Mouse (Mus musculus) hindbrain, embryonic 11.5 days (tissue): ENCODE measurements around the gene Ap3m1. TPM values are rescaled to one million over a fixed set of nuclear protein-coding genes. Genes with fewer than 3 reads are reported as not detected.

Source experiments
- ATAC-seq: fragments of 200-750 bp; cut with Nextera tagmentation; 2 replicates; pipeline ENCODE4 v1.8.0; 2017; ENCODE audit warnings: mild to moderate bottlenecking, moderate TSS enrichment, moderate library complexity; ENCODE audit not compliant: low FRiP score
- DNase-seq: peaks from one replicate; pipeline ENCODE4 v3.0.0-alpha.2; 2015; ENCODE audit warnings: low spot score
- H3K27ac ChIP-seq: fragments of 300-500 bp; sonication (generic); 2 replicates; pipeline ENCODE4 v1.5.1; 2014; ENCODE audit warnings: mild to moderate bottlenecking, low read depth, low read length
- H3K27me3 ChIP-seq: fragments of 300-500 bp; sonication (generic); 2 replicates; pipeline ENCODE4 v1.6.1; 2014; ENCODE audit warnings: mild to moderate bottlenecking, low read length, moderate library complexity, mixed read lengths; ENCODE audit not compliant: control insufficient read depth, insufficient read depth
- H3K36me3 ChIP-seq: fragments of 300-500 bp; sonication (generic); 2 replicates; pipeline ENCODE4 v1.6.1; 2014; ENCODE audit warnings: mild to moderate bottlenecking, low read length, moderate library complexity, mixed read lengths; ENCODE audit not compliant: control insufficient read depth, insufficient read depth
- H3K4me1 ChIP-seq: fragments of 300-500 bp; sonication (generic); replicated peaks from 2 replicates; pipeline ENCODE4 v1.6.1; 2014; ENCODE audit warnings: low read length, mixed read lengths; ENCODE audit not compliant: control insufficient read depth, insufficient read depth
- H3K4me2 ChIP-seq: fragments of 300-500 bp; sonication (generic); replicated peaks from 2 replicates; pipeline ENCODE4 v1.6.1; 2014; ENCODE audit warnings: mild to moderate bottlenecking, low read depth, low read length
- H3K4me3 ChIP-seq: fragments of 300-500 bp; sonication (generic); 2 replicates; pipeline ENCODE4 v1.5.1; 2014; ENCODE audit warnings: low read depth, low read length
- H3K9ac ChIP-seq: fragments of 300-500 bp; sonication (generic); 2 replicates; pipeline ENCODE4 v1.6.1; 2014; ENCODE audit warnings: low read depth, low read length
- H3K9me3 ChIP-seq: fragments of 300-500 bp; sonication (generic); 2 replicates; pipeline ENCODE4 v1.6.1; 2016; ENCODE audit warnings: low read length; ENCODE audit not compliant: control insufficient read depth
- WGBS: fragments of 180-500 bp; shearing (Covaris S2); extraction: QIAGEN DNeasy Blood & Tissue Kit; methylation state at CpG from one replicate; pipeline ENCODE4 v1.1.7; 2014; 5-methylcytosine and 5-hydroxymethylcytosine counted together
- polyA plus RNA-seq: library from polyadenylated mRNA; unstranded; fragments of >200 nt; fragmentation: Nextera tagmentation; extraction: Ambion mirVana; gene quantifications from 2 replicates; pipeline ENCODE4 v1.2.1, GENCODE M21; 2014

Gene Ap3m1
- polyA plus RNA-seq, 1 experiment from 2014 or later = 138 TPM

- 49% methylated on average over 3 of the region's 3 CpGs for WGBS
- no peak overlapping the region for H3K27ac ChIP-seq
- no peaks in the 10 kb centered on the region for H3K9me3 ChIP-seq
- H3K4me1 ChIP-seq = no peaks in the 10 kb centered on the region
- no peak overlapping the region for H3K9ac ChIP-seq
- no peaks in the 10 kb centered on the region for H3K36me3 ChIP-seq
- no peak overlapping the region for H3K4me2 ChIP-seq
- H3K4me3 ChIP-seq = no peak overlapping the region
- no peak for DNase-seq
- ATAC-seq = no peak
- no peaks in the 10 kb centered on the region for H3K27me3 ChIP-seq
Measured at GRCm38 (mm10) chr14:20985482-20985881, 66.8 kb downstream of the Ap3m1 start.

GRCm38 (mm10) chr14:20983832-20984231 lies 68.5 kb downstream of the Ap3m1 start:
- H3K4me3 ChIP-seq = no peak overlapping the region
- H3K27ac ChIP-seq = no peak overlapping the region
- no peaks in the 10 kb centered on the region for H3K9me3 ChIP-seq
- no peaks in the 10 kb centered on the region for H3K36me3 ChIP-seq
- no peak overlapping the region for H3K9ac ChIP-seq
- ATAC-seq (no peak), DNase-seq (no peak)
- H3K4me1 ChIP-seq = no peaks in the 10 kb centered on the region
- no peak overlapping the region for H3K4me2 ChIP-seq
- H3K27me3 ChIP-seq = no peaks in the 10 kb centered on the region
- WGBS = 70% methylated on average over 2 of the region's 2 CpGs

Other genes starting within 250 kb of the Ap3m1 start
- 0.59 and 0.65 TPM in 2 replicates for gene Plau, start 215.8 kb downstream of the Ap3m1 start, polyA plus RNA-seq
- 34.6 and 36.2 TPM in 2 replicates for gene Vcl, start 123.1 kb downstream of the Ap3m1 start, polyA plus RNA-seq
- gene Adk, start 66 bp upstream of the Ap3m1 start, polyA plus RNA-seq = 107 and 108 TPM in 2 replicates